Comparison of ENCODE assay signal across 8 mouse cellular contexts in the genomic region with DNA sequence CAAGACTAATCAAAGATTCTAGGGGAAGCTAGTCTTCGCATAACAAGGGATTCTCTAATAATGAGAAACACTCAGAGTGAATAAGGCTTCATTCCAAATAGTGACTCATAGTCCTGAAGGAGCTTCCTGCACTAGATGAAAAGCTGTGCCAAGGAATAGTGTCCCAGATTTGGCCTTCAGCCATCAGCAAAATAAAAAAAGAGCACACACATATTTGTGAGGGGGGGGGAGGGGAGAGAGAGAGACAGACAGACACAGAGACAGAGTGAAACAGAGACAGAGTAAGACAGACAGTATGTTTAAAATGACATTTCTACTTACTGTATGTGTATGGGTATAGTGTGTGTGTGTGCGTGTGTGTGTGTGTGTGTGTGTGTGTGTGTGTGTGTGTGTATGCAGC.
DNase-seq lines count a peak whose midpoint lies in the region; ATAC-seq and TF ChIP-seq lines count a peak whose summit lies in the region.

No protein-coding gene starts in this region.

- WGBS in forebrain, embryonic 16.5 days: 33% methylated on average over 2 of the region's 2 CpGs
- 87% methylated on average over 2 of the region's 2 CpGs for whole genome bisulfite sequencing in forebrain, embryonic 10.5 days
- 76% methylated on average over 2 of the region's 2 CpGs for WGBS in liver, adult 2 months
- 64% methylated on average over 2 of the region's 2 CpGs for WGBS in liver, embryonic 11.5 days

- H3K4me2 ChIP-seq in forebrain, embryonic 16.5 days (ENCODE audit: low read length): no peak overlapping the region
- no peak overlapping the region for H3K4me2 ChIP-seq in liver, embryonic 11.5 days

- no peak for DNase-seq in forebrain, embryonic 10.5 days (ENCODE audit: extremely low spot score, low spot score)
- peak; percentile 34 for DNase-seq in liver, adult 2 months (ENCODE audit: extremely low read depth, low read depth, low spot score)
- no peak for DNase-seq in liver, embryonic 11.5 days (ENCODE audit: low spot score)
- peak; percentile 49 to 64 for DNase-seq in cerebellum, postnatal 14 days
- DNase-seq in lung, postnatal 14 days: peak; percentile 64
- DNase-seq in spleen, adult 18-20 months: no peak
- no peak for DNase-seq in urinary bladder, adult 18-20 months (ENCODE audit: low spot score in 2 of 2)

- no peaks in the 10 kb centered on the region for H3K36me3 ChIP-seq in forebrain, embryonic 16.5 days (ENCODE audit: control insufficient read depth, insufficient read depth)
- H3K36me3 ChIP-seq in forebrain, embryonic 10.5 days (replicated peaks): peaks cover 27% of the 10 kb centered on the region
- no peaks in the 10 kb centered on the region for H3K36me3 ChIP-seq in liver, adult 2 months (ENCODE audit: control insufficient read depth, insufficient read depth, low read length)
- no peaks in the 10 kb centered on the region for H3K36me3 ChIP-seq in liver, embryonic 11.5 days (ENCODE audit: control insufficient read depth, insufficient read depth, low read length)

- H3K79me2 ChIP-seq in liver, adult 2 months (ENCODE audit: control insufficient read depth, insufficient read depth, low read length): no peaks in the 10 kb centered on the region

- H3K9ac ChIP-seq in forebrain, embryonic 16.5 days (replicated peaks; ENCODE audit: low read depth, low read length): no peak overlapping the region
- no peak overlapping the region for H3K9ac ChIP-seq in liver, adult 2 months (ENCODE audit: low read depth, low read length)
- H3K9ac ChIP-seq in liver, embryonic 11.5 days (ENCODE audit: low read depth, low read length): no peak overlapping the region

- no peak overlapping the region for H3K4me3 ChIP-seq in forebrain, embryonic 16.5 days (replicated peaks; ENCODE audit: low read length)
- no peak overlapping the region for H3K4me3 ChIP-seq in forebrain, embryonic 10.5 days
- H3K4me3 ChIP-seq in liver, adult 2 months (ENCODE audit: insufficient read depth, low read depth, low read length): no peak overlapping the region
- no peak overlapping the region for H3K4me3 ChIP-seq in liver, embryonic 11.5 days (ENCODE audit: low read depth, low read length)

- no peaks in the 10 kb centered on the region for H3K9me3 ChIP-seq in forebrain, embryonic 16.5 days (ENCODE audit: control insufficient read depth, low read length)
- no peaks in the 10 kb centered on the region for H3K9me3 ChIP-seq in forebrain, embryonic 10.5 days
- no peaks in the 10 kb centered on the region for H3K9me3 ChIP-seq in liver, embryonic 11.5 days (ENCODE audit: control insufficient read depth, low read length)

- TF ChIP-seq CTCF in liver, adult 2 months (IDR thresholded peaks at IDR 0.05; ENCODE audit: low read depth, low read length): no peak

- H3K4me1 ChIP-seq in forebrain, embryonic 16.5 days (replicated peaks; ENCODE audit: control insufficient read depth, insufficient read depth, low read length): peaks cover 7% of the 10 kb centered on the region
- H3K4me1 ChIP-seq in forebrain, embryonic 10.5 days: peaks cover 36% of the 10 kb centered on the region
- H3K4me1 ChIP-seq in liver, adult 2 months (ENCODE audit: control insufficient read depth, insufficient read depth, low read length): peaks cover 2% of the 10 kb centered on the region; the same call in 1 of the 2 replicates
- no peaks in the 10 kb centered on the region for H3K4me1 ChIP-seq in liver, embryonic 11.5 days (replicated peaks; ENCODE audit: control insufficient read depth, insufficient read depth, low read length)

- no peaks in the 10 kb centered on the region for H3K27me3 ChIP-seq in forebrain, embryonic 16.5 days (replicated peaks; ENCODE audit: control insufficient read depth, insufficient read depth, low read length)
- H3K27me3 ChIP-seq in forebrain, embryonic 10.5 days (ENCODE audit: poor library complexity, severe bottlenecking): no peaks in the 10 kb centered on the region
- no peaks in the 10 kb centered on the region for H3K27me3 ChIP-seq in liver, adult 2 months (ENCODE audit: control insufficient read depth, insufficient read depth, low read length)
- no peaks in the 10 kb centered on the region for H3K27me3 ChIP-seq in liver, embryonic 11.5 days (replicated peaks; ENCODE audit: control insufficient read depth, insufficient read depth, low read length)

- no peak overlapping the region for H3K27ac ChIP-seq in forebrain, embryonic 16.5 days (ENCODE audit: low read length)
- no peak overlapping the region for H3K27ac ChIP-seq in forebrain, embryonic 10.5 days
- H3K27ac ChIP-seq in liver, adult 2 months (replicated peaks; ENCODE audit: insufficient read depth, low read depth, low read length): no peak overlapping the region
- H3K27ac ChIP-seq in liver, embryonic 11.5 days (ENCODE audit: low read depth, low read length): no peak overlapping the region

- ATAC-seq in forebrain, embryonic 16.5 days: peak; percentile 42; the same call in 1 of the 2 replicates
- no peak for ATAC-seq in liver, embryonic 11.5 days (replicated peaks; ENCODE audit: low FRiP score)

- no peak for TF ChIP-seq POLR2A in liver, adult 2 months (IDR thresholded peaks at IDR 0.05; ENCODE audit: extremely low read depth, insufficient read depth, low read length)

Comparison
In these comparisons a context has a peak if more than half of its experiments do, and no peak if none do; other contexts are left out.
1. DNase-seq: peak in liver, adult 2 months (single experiment), cerebellum, postnatal 14 days (2 of 2) and lung, postnatal 14 days (single experiment); none in forebrain, embryonic 10.5 days (single experiment), liver, embryonic 11.5 days (single experiment), spleen, adult 18-20 months (0 of 2) and urinary bladder, adult 18-20 months (0 of 2).